Mouse (Mus musculus) midbrain, postnatal 0 days (tissue): ENCODE measurements around the gene Glipr1l3. TPM values are rescaled to one million over a fixed set of nuclear protein-coding genes. Genes with fewer than 3 reads are reported as not detected.
A peak's percentile ranks its signal among the peaks of the same experiment; 100 is the strongest.
"Not testable (repeated sequence)": the region's sequence is repeated elsewhere in the genome, so short reads cannot be mapped to it uniquely, and the experiment has no call there.

Experiments used
- ATAC-seq: fragments of 200-750 bp; cut with Nextera tagmentation; 2 replicates; pipeline ENCODE4 v1.8.0; 2017; ENCODE audit warnings: moderate number of reproducible peaks, mild to moderate bottlenecking, moderate TSS enrichment, moderate library complexity; ENCODE audit not compliant: low FRiP score
- DNase-seq: peaks from one replicate; pipeline ENCODE4 v3.0.0-alpha.2; 2015; ENCODE audit warnings: low spot score
- H3K27ac ChIP-seq: fragments of 300-500 bp; sonication (generic); 2 replicates; pipeline ENCODE4 v1.5.1; 2014; ENCODE audit warnings: low read depth, mild to moderate bottlenecking, low read length, mixed read lengths
- H3K27me3 ChIP-seq: fragments of 300-500 bp; sonication (generic); 2 replicates; pipeline ENCODE4 v1.6.1; 2014; ENCODE audit warnings: low read length, control low read depth, mixed read lengths; ENCODE audit not compliant: insufficient read depth
- H3K36me3 ChIP-seq: fragments of 300-500 bp; sonication (generic); 2 replicates; pipeline ENCODE4 v1.6.1; 2014; ENCODE audit warnings: low read length, control low read depth, mixed read lengths; ENCODE audit not compliant: insufficient read depth
- H3K4me1 ChIP-seq: fragments of 300-500 bp; sonication (generic); 2 replicates; pipeline ENCODE4 v1.6.1; 2014; ENCODE audit warnings: mild to moderate bottlenecking, control low read depth, antibody characterized with exemption, low read length, mixed read lengths; ENCODE audit not compliant: insufficient read depth
- H3K4me2 ChIP-seq: fragments of 300-500 bp; sonication (generic); 2 replicates; pipeline ENCODE4 v1.6.1; 2014; ENCODE audit warnings: low read depth, mild to moderate bottlenecking, low read length, mixed read lengths; ENCODE audit not compliant: poor library complexity, severe bottlenecking
- H3K4me3 ChIP-seq: fragments of 300-500 bp; sonication (generic); 2 replicates; pipeline ENCODE4 v1.5.1; 2014; ENCODE audit warnings: low read depth, mild to moderate bottlenecking, low read length, moderate library complexity
- H3K9ac ChIP-seq: fragments of 300-500 bp; sonication (generic); replicated peaks from 2 replicates; pipeline ENCODE4 v1.6.1; 2014; ENCODE audit warnings: mild to moderate bottlenecking, low read length, moderate library complexity, mixed read lengths; ENCODE audit not compliant: poor library complexity, severe bottlenecking
- H3K9me3 ChIP-seq: fragments of 300-500 bp; sonication (generic); 2 replicates; pipeline ENCODE4 v1.6.1; 2016; ENCODE audit warnings: low read length, control low read depth
- CTCF ChIP-seq: IDR thresholded peaks from 2 replicates; pipeline ENCODE4 v1.5.1; 2016; ENCODE audit warnings: antibody characterized with exemption, mild to moderate bottlenecking
- WGBS: fragments of 180-500 bp; shearing (Covaris S2); extraction: QIAGEN DNeasy Blood & Tissue Kit; methylation state at CpG from one replicate; pipeline ENCODE4 v1.1.7; 2014; 5-methylcytosine and 5-hydroxymethylcytosine counted together
- polyA plus RNA-seq: library from polyadenylated mRNA; unstranded; fragments of >200 nt; fragmentation: Nextera tagmentation; extraction: Ambion mirVana; gene quantifications from 2 replicates; pipeline ENCODE4 v1.2.1, GENCODE M21; 2015
- total RNA-seq: library from RNA; depleted of rRNA; stranded (reverse); fragments of >200 nt; gene quantifications from 2 replicates; pipeline ENCODE4 v1.2.3, GENCODE M21; 2014

Gene Glipr1l3
- total and polyA plus RNA-seq, 2 experiments from 2014 or later: 0.59 to 1.6 TPM

DNA sequence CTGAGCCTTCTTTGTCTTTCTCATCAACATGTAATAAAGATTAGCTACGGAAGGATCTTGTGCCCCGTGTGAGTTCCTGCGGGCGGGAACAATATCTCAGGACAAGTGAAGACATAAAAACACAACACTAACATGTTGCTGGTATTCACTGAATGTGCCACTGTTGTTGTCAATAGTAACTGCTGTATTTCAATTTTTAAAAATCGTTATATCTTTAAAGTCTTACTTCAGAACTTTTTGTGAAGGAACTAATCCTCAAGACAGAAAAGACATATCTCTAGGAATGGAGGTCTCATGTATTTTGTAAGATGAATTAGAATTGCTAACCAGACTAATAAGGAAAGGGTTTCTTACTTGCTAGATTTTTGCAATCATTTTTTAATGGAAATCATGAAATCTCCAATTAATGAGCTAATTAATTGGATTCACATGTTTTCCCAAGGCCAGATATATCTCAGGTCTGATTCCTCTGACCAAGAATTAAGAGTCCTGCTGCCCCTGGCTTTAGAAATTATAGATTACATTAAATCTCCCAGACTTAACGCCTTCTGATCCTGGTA lies 21.2 kb downstream of the Glipr1l3 start:
- peak overlapping the region; percentile 33; the same call in 1 of the 2 replicates for H3K9ac ChIP-seq
- no peak overlapping the region for H3K27ac ChIP-seq
- TF ChIP-seq CTCF: no peak
- DNase-seq: no peak
- peak overlapping the region; percentile 41 for H3K4me2 ChIP-seq
- no peaks in the 10 kb centered on the region for H3K27me3 ChIP-seq
- H3K36me3 ChIP-seq: no peaks in the 10 kb centered on the region
- no peak for ATAC-seq
- WGBS: 17% methylated on average over 6 of the region's 6 CpGs
- H3K4me3 ChIP-seq: peak overlapping the region; percentile 29
- no peaks in the 10 kb centered on the region for H3K4me1 ChIP-seq
- no peaks in the 10 kb centered on the region for H3K9me3 ChIP-seq

- WGBS: 14% methylated on average over 9 of the region's 9 CpGs
- Histone ChIP-seq H3K36me3 (no peaks in the 10 kb centered on the region), H3K27ac (no peak overlapping the region), H3K4me1 (no peaks in the 10 kb centered on the region), H3K4me2 (peak overlapping the region; percentile 41), H3K27me3 (no peaks in the 10 kb centered on the region), H3K4me3 (peak overlapping the region; percentile 29), H3K9me3 (no peaks in the 10 kb centered on the region), H3K9ac (peak overlapping the region; percentile 33; the same call in 1 of the 2 replicates)
- peak; percentile 94 for DNase-seq
- ATAC-seq: peak; percentile 83; the same call in 1 of the 2 replicates
- TF ChIP-seq CTCF: peak; percentile 86
Measured at GRCm38 (mm10) chr10:112138050-112138870, 21.9 kb downstream of the Glipr1l3 start.

GRCm38 (mm10) chr10:112132194-112132593 lies 27.9 kb downstream of the Glipr1l3 start:
- DNase-seq (no peak), ATAC-seq (no peak)
- no peak overlapping the region for H3K4me2 ChIP-seq
- no peaks in the 10 kb centered on the region for H3K36me3 ChIP-seq
- no peaks in the 10 kb centered on the region for H3K4me1 ChIP-seq
- 92% methylated on average over 3 of the region's 3 CpGs for WGBS
- no peak for TF ChIP-seq CTCF
- no peaks in the 10 kb centered on the region for H3K27me3 ChIP-seq
- H3K9ac ChIP-seq: no peak overlapping the region
- H3K27ac ChIP-seq: no peak overlapping the region
- H3K4me3 ChIP-seq: no peak overlapping the region
- H3K9me3 ChIP-seq: no peaks in the 10 kb centered on the region

DNA sequence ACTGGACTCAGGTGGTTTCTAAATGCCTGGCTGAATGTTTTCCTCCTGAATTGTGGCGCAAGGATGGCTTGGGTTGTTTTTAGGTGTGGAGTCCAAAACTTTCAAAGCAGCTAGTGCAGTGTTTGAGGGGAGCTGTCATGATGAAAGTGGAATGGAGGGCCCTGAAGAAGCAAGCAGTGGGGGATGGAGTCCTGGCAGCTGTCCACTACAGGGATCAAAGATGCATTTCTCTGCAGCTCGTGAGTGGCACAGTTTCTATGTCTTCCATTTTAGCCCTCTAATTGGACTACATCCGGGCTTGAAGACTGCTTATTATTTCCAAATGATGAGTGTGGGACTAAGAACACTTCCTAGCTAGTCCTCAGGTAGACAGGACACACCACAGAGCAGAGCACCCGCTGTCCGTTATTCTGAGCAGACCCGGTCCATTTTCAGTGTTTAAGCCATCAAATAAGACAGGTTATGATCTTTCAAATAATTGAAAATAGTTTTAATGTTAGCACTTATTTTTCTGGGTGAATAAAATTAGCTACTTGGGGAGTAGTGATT lies 32.4 kb downstream of the Glipr1l3 start:
- not testable (repeated sequence) for H3K9me3 ChIP-seq, H3K4me2 ChIP-seq, H3K36me3 ChIP-seq, ATAC-seq, H3K4me1 ChIP-seq, H3K27ac ChIP-seq, H3K9ac ChIP-seq, H3K27me3 ChIP-seq, DNase-seq, H3K4me3 ChIP-seq
- 70% methylated on average over 6 of the region's 6 CpGs for WGBS

DNA sequence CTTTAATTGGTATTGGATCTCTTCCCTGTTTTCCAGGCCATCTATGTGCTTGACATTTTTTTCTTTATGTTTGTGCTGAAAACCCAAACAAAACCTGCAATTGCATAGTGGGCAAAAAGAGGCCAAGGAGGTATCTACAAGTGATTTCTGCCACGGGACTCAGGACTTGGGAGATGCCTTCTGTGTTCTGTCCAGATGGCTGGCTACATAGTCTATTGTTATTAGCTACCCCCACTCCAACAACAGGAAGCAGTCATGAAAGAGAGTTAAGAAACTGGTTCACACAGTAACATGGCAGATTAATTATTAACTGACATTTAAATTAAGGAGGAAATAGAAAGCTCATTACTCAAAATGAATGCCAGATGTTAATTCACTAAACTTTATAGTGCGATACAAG lies 35.0 kb downstream of the Glipr1l3 start:
- H3K4me3 ChIP-seq, H3K4me2 ChIP-seq, H3K9me3 ChIP-seq, ATAC-seq, H3K4me1 ChIP-seq, H3K27ac ChIP-seq, DNase-seq, H3K36me3 ChIP-seq, H3K27me3 ChIP-seq, H3K9ac ChIP-seq: not testable (repeated sequence)
- WGBS: 67% methylated on average over 2 of the region's 2 CpGs

GRCm38 (mm10) chr10:112110401-112110800 lies 49.7 kb downstream of the Glipr1l3 start:
- Histone ChIP-seq H3K27me3 (no peaks in the 10 kb centered on the region), H3K36me3 (no peaks in the 10 kb centered on the region), H3K4me1 (no peaks in the 10 kb centered on the region), H3K9me3 (0 out of 2 replicates have a peak, but pooled peaks cover 3% of the 10 kb centered on the region), H3K9ac (no peak overlapping the region), H3K4me3 (no peak overlapping the region), H3K4me2 (no peak overlapping the region), H3K27ac (no peak overlapping the region)
- no peak for ATAC-seq
- TF ChIP-seq CTCF: no peak
- 91% methylated on average over 7 of the region's 7 CpGs for WGBS
- no peak for DNase-seq
